Mouse (Mus musculus) olfactory bulb, adult 2 months (tissue): ENCODE data around the gene Cabp7.

Experiments
- CTCF ChIP-seq: fragments of 200-500 bp; IDR thresholded peaks from 2 replicates; pipeline ENCODE4 v1.5.1; 2012; ENCODE audit warnings: low read depth, mild to moderate bottlenecking, low read length, moderate library complexity; ENCODE audit not compliant: insufficient read depth
- POLR2A ChIP-seq: fragments of 200-500 bp; IDR thresholded peaks from 2 replicates; pipeline ENCODE4 v1.6.1; 2012; ENCODE audit warnings: mild to moderate bottlenecking, low read depth, low read length, moderate library complexity; ENCODE audit not compliant: insufficient read depth

GRCm38 (mm10) chr11:4704072-4704964 lies 42.3 kb downstream of the Cabp7 start, which contains the start of the genes Uqcr10 and Zmat5:
- TF ChIP-seq CTCF (no peak), POLR2A (peak; percentile 90)
